Mouse (Mus musculus) small intestine, adult 2 months (tissue): ENCODE data around the gene Dnm1. TPM values are rescaled to one million over a fixed set of nuclear protein-coding genes. Genes with fewer than 3 reads are reported as not detected.

Experiments used
- H3K27ac ChIP-seq: fragments of 200-500 bp; 2 replicates; pipeline ENCODE4 v1.5.1; 2012; ENCODE audit warnings: low read depth, low read length, control low read depth, inconsistent platforms; ENCODE audit not compliant: insufficient read depth
- H3K27me3 ChIP-seq: fragments of 200-500 bp; 2 replicates; pipeline ENCODE4 v1.6.1; 2012; ENCODE audit warnings: mild to moderate bottlenecking, moderate library complexity, low read length, inconsistent platforms; ENCODE audit not compliant: control insufficient read depth, insufficient read depth
- H3K36me3 ChIP-seq: fragments of 200-500 bp; 2 replicates; pipeline ENCODE4 v1.6.1; 2012; ENCODE audit warnings: mild to moderate bottlenecking, low read length, control low read depth, inconsistent platforms; ENCODE audit not compliant: control insufficient read depth, insufficient read depth
- H3K4me1 ChIP-seq: fragments of 200-500 bp; 2 replicates; pipeline ENCODE4 v1.6.1; 2012; ENCODE audit warnings: low read length, inconsistent platforms, mixed read lengths; ENCODE audit not compliant: control insufficient read depth, insufficient read depth, insufficient read length
- H3K4me3 ChIP-seq: fragments of 200-500 bp; 2 replicates; pipeline ENCODE4 v1.5.1; 2012; ENCODE audit warnings: low read depth, mild to moderate bottlenecking, control low read depth, inconsistent platforms, low read length, moderate library complexity
- CTCF ChIP-seq: fragments of 200-500 bp; IDR thresholded peaks from 2 replicates; pipeline ENCODE4 v1.5.1; 2012; ENCODE audit warnings: low read depth, mild to moderate bottlenecking, control low read depth, inconsistent platforms, low read length, moderate library complexity, mixed read lengths; ENCODE audit not compliant: insufficient replicate concordance, insufficient read length; ENCODE audit errors: extremely low read depth
- POLR2A ChIP-seq: fragments of 200-500 bp; IDR thresholded peaks from 2 replicates; pipeline ENCODE4 v1.6.1; 2012; ENCODE audit warnings: low read depth, mild to moderate bottlenecking, control low read depth, inconsistent platforms, low read length, moderate library complexity
- WGBS: fragments of 180-500 bp; shearing (Covaris S2); methylation state at CpG from one replicate; pipeline ENCODE4 v1.1.7; 2018; 5-methylcytosine and 5-hydroxymethylcytosine counted together
- polyA plus RNA-seq: library from polyadenylated mRNA; depleted of rRNA; stranded (reverse); fragments of >200 nt; gene quantifications from 2 replicates; pipeline ENCODE4 v1.2.3, GENCODE M21; 2012; rRNA removed

Dnm1 gene
- polyA plus RNA-seq = 248 and 480 TPM in 2 replicates

DNA sequence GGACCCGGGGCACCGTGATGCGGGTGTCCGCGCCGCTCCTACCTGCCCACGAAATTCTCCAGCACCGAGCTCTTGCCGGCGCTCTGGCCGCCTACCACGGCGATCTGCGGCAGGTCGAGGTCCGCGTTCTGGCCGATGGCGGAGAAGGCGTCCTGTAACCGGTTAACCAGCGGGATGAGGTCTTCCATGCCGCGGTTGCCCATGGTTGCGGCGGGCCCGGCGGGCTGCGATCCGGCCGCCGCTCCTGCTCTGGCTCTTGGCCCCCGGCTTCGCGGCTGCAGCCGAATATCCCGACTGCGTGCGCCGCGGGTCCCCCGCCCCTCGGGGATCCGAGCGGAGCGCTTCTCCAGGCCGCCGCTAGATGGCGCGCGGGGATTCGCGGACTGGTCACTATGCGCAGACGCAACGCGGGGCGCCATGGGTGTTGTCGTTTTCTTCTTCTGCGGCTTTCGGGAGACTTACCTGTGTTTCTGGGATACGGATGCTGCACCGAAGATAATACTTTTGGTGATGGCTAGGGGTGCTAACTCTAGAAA is at the start of gene Dnm1:
Gene Dnm1 (minus strand): TSS at position 332 of the 536 bp plus-strand sequence.
- peak within 1 kb of the TSS; percentile 98 for H3K27ac ChIP-seq
- under 1% methylated on average over 62 of the region's 63 CpGs for WGBS
- TF ChIP-seq POLR2A (no peak), CTCF (peak; percentile 81)
- H3K4me1 ChIP-seq = peaks cover 22% of the 10 kb centered on the region; the same call in 1 of the 2 replicates
- H3K4me3 ChIP-seq = peak within 1 kb of the TSS; percentile 83
- no peaks in the 10 kb centered on the region for H3K27me3 ChIP-seq
- no peaks in the 10 kb centered on the region for H3K36me3 ChIP-seq

DNA sequence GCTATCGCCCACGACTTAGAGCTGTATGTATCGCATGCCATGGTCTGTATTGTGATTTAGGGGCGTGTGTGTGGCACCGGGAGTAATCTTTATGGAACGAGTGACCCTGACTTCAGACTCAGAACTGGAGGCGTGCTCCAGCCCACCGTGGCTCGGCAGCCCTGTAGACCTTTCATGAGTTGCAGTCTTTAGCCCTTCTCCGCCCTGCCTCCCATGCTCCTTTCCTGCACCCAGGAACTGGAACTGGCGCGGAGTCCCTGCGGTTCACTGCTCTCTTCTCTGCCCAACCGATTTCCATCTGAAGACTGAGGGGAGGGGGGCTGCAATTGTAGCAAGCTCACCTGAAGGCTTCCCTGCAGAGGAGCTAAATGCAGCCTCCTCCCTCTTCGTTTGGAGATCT is 43.6 kb upstream of the Dnm1 start:
- TF ChIP-seq CTCF (no peak), POLR2A (no peak)
- Histone ChIP-seq H3K36me3 (peaks cover 15% of the 10 kb centered on the region), H3K4me3 (peak overlapping the region; percentile 90), H3K27me3 (no peaks in the 10 kb centered on the region), H3K27ac (peak overlapping the region; percentile 48; the same call in 1 of the 2 replicates), H3K4me1 (peaks cover 8% of the 10 kb centered on the region; the same call in 1 of the 2 replicates)
- 1% methylated on average over 15 of the region's 15 CpGs for WGBS

DNA sequence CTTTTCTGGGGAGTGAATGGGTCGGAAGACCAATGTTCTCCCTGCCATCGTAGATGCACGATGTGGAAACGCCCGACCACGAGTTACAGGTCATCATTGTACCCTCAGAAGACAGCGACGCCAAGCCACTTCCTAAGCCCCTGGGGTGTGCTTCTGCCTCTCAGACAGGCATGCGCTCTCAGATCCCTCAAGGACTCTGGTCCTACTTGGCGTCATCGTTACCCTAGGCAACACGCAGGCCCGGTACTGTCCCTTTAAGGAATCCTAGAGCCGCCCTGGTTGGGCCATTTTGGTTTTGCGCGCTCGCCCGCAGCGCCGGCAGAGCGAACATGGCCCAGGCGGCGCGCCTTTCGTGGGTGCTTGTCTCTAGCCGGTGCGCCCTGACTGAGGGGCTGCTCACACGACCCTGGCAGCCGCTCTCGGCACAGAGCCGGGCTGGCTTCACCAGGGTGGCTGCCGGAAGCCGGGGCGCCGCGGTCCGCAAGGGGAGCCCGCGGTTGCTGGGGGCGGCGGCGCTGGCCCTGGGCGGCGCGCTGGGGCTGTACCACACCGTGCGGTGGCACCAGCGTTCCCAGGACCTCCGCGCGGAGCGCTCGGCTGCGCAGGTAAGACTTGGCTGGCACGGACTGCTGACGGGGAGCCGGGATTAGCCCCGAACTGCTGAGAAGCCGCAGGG is 42.9 kb upstream of the Dnm1 start:
- H3K27ac ChIP-seq = peak overlapping the region; percentile 92
- H3K36me3 ChIP-seq = peaks cover 9% of the 10 kb centered on the region
- H3K27me3 ChIP-seq = no peaks in the 10 kb centered on the region
- TF ChIP-seq CTCF (no peak), POLR2A (peak; percentile 15)
- under 1% methylated on average over 59 of the region's 59 CpGs for WGBS
- H3K4me1 ChIP-seq = peaks cover 8% of the 10 kb centered on the region; the same call in 1 of the 2 replicates
- peak overlapping the region; percentile 90 for H3K4me3 ChIP-seq

DNA sequence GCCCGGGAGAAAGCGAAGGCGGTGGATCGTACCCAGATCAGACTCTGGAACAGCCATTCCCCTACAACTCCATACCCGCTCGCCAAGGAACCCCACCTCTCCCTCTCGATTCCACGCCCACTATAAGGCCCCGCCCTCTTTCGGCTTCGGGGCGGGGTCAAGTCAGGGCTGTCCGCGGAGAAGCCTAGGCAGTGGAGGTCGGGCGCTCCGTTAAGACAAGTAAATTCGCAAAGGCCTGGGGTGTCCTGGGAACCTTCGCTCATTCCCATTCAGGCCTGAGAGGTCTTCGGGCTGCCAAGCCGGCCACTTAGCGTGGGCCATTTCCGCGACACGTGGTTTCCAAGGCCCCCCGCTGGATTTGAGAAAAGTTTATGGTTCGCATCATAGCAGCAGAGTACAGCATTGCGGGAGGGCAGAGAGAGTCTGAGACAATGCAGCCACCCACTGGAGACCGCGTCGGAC is 42.4 kb upstream of the Dnm1 start, which contains the start of gene Ptges2:
Gene Ptges2 (plus strand): TSS at position 413 of the 462 bp plus-strand sequence.
- peaks cover 3% of the 10 kb centered on the region; the same call in 1 of the 2 replicates for H3K36me3 ChIP-seq
- H3K4me1 ChIP-seq = peaks cover 8% of the 10 kb centered on the region; the same call in 1 of the 2 replicates
- peak within 1 kb of the TSS; percentile 92 for H3K27ac ChIP-seq
- TF ChIP-seq POLR2A = peak; percentile 48; the same call in 1 of the 2 replicates
- TF ChIP-seq CTCF = 0 out of 2 replicates have a peak, but pooled peaks have one; percentile 14
- WGBS = under 1% methylated on average over 31 of the region's 31 CpGs
- no peaks in the 10 kb centered on the region for H3K27me3 ChIP-seq
- H3K4me3 ChIP-seq = peak within 1 kb of the TSS; percentile 90

DNA sequence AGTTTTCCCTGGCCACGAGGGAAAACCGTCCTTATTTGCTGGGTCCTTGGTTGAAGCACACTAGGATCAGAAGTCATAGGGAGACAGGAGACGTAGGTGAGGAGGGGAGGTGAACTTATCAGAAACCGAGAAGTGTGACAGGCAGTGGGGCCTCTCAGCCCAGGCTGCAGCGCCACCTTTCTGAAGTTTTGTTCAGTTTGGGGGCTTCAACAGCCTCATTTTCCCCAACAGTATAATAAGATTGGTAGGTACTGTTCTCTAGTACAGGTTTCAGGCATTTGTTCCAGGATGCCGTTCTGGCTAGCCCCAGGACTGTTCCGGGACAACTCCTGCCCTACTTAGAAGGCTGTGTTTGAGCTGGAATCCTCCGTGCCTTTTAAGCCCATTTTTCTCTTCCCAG is 41.8 kb upstream of the Dnm1 start:
- Histone ChIP-seq H3K4me1 (peaks cover 8% of the 10 kb centered on the region; the same call in 1 of the 2 replicates), H3K27ac (peak overlapping the region; percentile 92), H3K27me3 (no peaks in the 10 kb centered on the region), H3K4me3 (peak overlapping the region; percentile 90), H3K36me3 (0 out of 2 replicates have a peak, but pooled peaks cover 1% of the 10 kb centered on the region)
- 2% methylated on average over 8 of the region's 8 CpGs for WGBS
- no peak for TF ChIP-seq POLR2A
- TF ChIP-seq CTCF = peak; percentile 45; the same call in 1 of the 2 replicates

DNA sequence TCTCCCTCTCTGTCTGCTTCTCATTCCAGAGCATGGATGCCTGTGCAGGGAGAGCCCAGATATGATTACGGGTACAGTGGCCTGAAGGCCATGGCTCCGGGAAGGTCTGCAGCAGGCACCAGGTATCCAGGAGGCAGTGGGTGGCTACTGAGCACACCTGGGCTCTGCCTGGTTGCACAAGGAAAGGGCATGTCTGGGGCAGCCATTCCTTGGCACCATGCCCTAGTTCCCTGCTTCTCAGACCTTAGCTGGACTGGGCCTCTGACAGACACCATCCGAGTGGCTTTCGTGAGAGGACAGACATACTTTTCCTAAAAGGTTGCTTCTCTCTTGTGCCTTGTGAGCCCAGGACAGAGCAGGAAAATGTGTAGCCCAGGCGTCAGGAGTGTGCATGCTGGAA is 38.9 kb upstream of the Dnm1 start:
- TF ChIP-seq POLR2A (no peak), CTCF (no peak)
- 69% methylated on average over 5 of the region's 5 CpGs for WGBS
- no peaks in the 10 kb centered on the region for H3K27me3 ChIP-seq
- H3K27ac ChIP-seq = no peak overlapping the region
- peaks cover 2% of the 10 kb centered on the region; the same call in 1 of the 2 replicates for H3K4me1 ChIP-seq
- no peaks in the 10 kb centered on the region for H3K36me3 ChIP-seq
- no peak overlapping the region for H3K4me3 ChIP-seq

DNA sequence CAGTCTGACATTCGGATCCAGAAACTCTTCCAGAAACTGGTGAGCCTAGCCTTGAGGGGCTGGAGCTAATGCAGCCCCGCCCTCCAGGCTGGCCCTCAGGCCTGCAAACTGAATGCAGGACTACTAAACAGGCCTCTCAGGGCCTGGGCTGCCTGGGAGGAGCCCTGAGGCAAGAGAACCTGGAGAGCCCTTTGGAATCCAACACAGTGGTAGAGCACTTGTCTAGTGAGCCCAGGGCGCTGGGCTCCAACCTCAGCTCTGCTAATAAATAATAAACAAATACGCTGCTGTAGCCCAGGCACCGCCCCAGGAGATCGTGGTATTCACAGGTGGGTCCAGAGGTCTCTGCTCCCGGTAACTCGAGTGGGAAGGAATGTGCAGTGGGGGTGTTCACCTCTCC is 37.7 kb upstream of the Dnm1 start:
- no peaks in the 10 kb centered on the region for H3K36me3 ChIP-seq
- H3K4me1 ChIP-seq = peaks cover 2% of the 10 kb centered on the region; the same call in 1 of the 2 replicates
- 77% methylated on average over 8 of the region's 8 CpGs for WGBS
- H3K4me3 ChIP-seq = no peak overlapping the region
- H3K27me3 ChIP-seq = no peaks in the 10 kb centered on the region
- no peak for TF ChIP-seq CTCF
- TF ChIP-seq POLR2A = no peak
- H3K27ac ChIP-seq = no peak overlapping the region
